Mouse (Mus musculus) kidney, adult 9 months (tissue): ENCODE data around the gene Maml1.
"Not testable (repeated sequence)": the region's sequence is repeated elsewhere in the genome, so short reads cannot be mapped to it uniquely, and the experiment has no call there.

Source experiments
- DNase-seq: peaks from one replicate; pipeline ENCODE4 v3.0.0; 2022

The Maml1 gene

DNA sequence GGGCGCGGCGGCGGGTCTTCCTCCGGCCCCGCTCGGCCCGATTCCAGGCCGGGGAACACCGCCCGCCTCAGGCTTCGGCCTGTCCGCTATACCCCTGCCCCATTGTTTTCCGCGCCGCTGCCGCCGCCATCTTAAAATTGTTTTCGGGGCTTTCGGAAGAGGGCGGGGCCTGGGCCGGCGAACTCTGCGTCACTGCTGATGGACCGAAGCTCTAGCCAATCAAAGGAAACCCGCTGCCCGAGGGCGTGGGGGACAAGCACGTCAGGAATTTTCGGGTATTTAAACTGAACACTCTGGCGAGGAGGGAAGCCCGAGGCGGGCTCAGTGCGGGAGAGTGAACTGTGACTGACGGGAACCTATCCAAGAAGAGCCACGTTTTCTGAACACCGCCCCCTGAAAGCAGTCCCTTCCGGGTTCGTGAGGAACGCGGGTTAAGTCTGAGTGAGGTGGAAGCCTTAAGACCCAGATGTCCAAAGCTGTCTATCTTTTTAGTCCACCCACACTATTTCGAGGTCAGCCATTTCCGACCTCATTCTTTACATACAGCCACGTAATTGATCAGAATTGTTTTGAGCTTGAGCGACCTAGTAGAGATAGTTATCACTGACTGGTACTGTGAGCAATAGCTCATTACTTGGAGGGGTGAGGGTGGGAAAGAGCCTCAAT is at the start of gene Maml1:
Gene Maml1 (minus strand): TSS at position 122 of the 666 bp plus-strand sequence.
- DNase-seq, result peak; percentile 99

DNA sequence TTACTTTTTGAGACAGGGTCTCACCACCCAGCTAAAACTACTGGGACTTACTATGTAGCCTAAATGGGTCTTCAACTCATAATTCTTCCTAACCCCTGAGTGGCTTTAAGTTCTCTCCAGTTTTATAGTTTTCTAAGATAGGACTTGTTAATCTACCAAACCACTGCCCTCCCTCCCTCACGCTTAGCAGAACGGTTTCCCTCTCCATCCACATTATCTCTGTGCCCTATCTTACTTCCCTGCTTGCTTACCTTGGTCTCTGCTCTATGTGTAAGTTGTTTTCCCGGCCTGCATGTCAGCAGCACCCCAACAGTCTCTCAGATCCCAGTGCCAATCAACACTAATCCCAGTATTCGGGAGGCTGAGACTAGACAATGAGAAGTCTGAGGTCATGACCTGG is 44.8 kb upstream of the Maml1 start:
- no peak for DNase-seq

DNA sequence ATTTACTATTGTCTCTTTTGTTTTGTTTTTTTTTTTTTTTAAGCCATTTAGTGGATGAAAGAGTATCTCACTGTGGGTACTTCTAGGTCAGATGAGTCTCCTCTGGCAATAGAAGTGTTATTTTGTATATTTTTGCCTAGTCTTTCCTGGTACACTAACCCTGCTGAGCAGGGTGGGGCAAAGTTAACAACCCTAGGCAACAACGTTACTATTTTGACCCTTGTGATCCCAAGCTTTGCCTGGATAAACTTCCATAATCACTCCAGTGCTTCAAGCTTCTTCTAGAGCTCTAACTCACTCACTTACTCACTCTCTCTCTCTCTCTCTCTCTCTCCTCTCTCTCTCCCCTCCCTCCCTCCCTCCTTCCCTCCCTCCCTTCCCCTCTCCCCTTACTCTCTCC is 44.0 kb upstream of the Maml1 start:
- DNase-seq, result no peak

DNA sequence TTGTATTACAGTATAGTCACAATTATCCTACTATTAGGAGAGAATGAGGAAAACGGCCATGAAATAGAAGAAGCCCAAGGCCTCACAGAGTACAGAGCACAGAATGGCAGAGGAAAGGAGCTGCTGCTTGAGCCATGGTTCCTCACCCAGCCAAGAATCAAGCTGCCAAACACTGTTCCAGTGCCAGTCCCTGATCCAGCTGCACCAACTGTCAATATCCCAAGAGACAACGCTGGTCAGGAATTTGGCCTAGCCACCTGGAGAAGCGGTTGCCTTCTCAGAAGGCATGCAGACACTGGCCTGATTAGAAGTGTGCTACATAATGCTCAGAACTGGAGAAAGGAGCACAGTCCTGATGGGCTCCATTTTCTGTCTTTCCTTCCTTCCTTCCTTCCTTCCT is 41.1 kb upstream of the Maml1 start:
- DNase-seq, result no peak

DNA sequence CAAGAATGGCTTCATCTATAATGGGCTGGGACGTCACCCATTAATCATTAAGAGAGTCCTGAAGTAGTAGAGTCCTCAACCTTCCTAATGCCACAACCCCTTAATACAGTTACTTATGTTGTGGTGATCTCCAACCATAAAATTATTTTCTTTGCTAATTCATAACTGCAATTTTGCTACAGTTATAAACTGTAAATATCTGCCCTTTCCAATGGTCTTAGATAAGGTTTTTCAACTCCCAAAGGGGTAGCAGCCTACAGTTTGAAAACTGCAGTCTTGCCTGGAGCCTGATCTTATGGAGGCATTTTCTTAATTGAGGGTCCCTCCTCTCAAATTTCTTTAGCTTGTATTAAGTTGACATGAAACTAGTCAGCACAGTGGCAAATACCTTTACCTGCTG is 37.3 kb upstream of the Maml1 start:
- DNase-seq, result no peak

DNA sequence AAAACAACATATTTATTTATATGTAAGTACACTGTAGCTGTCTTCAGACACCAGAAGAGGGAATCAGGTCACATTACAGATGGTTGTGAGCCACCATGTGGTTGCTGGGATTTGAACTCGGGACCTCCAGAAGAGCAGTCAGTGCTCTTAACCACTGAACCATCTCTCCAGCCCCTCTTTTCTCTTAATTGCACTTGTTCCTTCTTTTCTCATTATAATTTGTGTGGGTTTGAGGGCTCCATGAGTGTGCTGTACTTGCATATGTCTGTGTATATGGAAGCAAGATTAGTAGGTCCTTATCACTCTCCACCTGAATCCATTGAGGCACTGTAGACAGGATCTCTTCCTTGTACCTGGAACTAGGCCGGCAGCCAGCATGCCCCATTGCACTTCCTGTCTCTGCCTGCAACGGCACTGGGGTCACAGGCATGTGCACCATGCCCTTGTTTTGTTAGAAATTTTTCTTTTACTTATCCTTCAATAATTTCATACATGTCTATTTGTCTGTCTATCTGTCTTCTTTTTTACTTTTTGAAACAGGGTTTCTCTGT is 36.0 kb upstream of the Maml1 start:
- DNase-seq, result no peak

DNA sequence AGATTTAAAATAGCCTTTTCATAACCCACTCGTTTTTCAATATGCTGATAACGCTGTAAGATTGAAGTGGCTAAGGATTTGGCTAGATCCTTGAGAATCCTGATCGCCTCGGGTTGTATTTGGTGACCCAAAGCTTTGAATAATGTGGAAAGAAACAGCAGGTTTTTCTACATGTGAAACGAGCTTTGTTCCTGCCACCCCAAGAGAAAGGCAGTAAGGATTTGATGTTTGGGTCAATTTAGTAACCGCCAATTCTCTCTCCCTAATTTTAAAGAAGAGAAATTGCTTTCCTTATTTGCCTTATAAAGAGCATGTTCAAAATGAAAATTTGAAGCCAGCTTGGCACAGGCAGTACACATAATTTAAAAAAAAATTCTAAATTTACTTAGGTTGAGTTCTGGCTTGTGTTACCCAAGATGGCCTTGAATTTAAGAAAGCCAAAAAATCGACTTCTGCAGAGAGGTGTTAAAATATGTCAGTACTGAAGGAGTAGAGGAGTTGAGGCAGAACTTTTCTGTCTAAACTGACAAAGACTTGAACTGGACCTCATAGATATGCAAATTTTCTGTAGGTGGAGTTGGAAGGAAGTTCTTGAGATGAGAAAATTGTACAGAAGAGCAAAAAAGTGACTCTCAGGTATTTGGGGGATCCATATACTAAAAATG is 34.3 kb upstream of the Maml1 start:
- no peak for DNase-seq

DNA sequence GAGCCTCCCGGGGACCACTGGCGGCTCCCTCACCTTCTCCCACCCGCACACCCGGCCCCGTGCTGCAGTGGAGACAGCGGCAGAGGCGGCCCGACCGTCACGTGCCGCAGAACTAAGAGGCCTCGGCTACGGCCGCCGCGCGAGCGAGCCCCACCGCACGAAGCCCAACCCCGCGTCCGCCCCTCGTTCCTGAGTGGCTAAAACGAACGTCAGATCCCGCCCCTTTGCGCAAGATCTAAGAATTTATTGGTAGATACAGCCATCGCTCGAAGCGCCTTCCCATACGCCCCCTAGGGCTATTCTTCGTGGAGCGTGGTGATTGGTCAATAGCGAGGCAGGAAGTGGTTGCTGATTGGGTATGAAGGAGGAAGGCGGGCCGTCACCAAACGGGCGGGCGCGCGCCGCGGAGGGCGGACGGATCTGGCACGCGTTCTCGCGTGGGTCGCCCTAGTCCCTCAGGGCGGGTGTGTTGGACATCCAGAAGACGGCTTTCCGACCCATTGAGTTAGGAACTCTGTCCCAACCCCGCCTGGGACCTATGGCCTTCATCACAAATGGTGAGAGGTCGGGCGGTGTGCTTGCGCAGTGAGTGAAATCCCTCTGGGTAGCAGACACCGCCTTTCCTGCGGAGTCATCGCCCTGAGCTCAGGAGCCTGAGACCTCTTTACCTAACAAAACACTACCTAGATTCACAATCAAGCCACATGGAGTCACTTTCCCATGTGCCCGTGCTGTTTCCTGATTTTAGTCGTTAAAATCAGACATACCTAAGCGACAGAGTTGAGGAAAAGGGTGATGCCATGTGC is 33.6 kb upstream of the Maml1 start, which contains the start of gene Canx:
Gene Canx (minus strand): TSS at position 178 of the 806 bp plus-strand sequence.
- peak; percentile 100 for DNase-seq

DNA sequence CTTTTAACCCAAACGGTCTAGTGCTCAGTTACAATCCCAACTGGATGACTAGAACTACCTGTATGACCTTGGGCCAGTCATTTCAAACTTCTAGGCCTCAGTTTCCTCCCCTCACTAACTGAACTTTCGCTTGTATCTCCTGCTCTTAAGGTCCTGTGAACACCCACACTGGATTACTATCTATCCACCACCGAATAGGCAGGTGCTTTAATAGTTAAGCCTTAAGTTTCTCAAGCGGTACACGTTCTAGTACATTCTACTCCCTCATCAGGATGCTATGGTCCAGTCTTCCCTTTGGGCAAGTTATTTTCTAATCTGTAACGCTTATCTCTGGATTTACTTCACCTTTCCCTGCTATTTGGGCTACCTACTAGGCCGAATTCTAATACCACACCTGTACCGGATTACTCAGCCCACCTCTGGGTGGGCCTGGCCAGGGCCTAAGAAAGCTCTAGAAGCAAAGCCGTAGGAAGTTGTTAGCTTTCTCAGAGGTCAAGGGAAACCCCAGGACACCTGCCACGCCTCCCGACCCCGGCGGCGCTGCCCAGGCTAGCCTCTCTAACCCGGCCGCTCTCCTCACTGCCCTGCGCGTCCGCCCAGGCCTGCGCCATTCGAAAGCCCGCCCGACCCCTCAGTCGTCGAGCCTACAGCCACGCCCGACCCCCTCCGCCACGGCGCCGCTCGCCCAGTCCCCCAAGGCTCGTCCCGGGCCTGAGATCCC is 32.8 kb upstream of the Maml1 start:
- peak; percentile 56 for DNase-seq

DNA sequence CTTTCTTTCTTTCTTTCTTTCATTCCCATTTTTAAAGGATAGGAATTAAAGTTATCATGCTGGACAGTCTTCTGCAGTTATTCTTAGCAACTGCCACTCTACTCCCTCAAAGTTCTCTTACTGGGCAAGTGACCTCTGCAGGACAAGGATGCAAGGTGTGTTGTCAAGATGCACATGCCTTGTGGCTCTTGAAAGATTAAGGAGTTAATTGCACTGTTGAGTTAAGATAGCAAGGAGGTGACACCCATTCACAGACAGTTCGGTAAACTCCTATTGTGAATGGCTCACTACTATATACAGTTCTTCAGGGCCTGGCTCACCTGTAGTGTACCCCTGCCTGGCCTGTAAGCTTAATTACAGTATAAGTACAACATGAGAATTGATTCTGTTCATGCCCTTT is 31.7 kb upstream of the Maml1 start:
- DNase-seq, result no peak

DNA sequence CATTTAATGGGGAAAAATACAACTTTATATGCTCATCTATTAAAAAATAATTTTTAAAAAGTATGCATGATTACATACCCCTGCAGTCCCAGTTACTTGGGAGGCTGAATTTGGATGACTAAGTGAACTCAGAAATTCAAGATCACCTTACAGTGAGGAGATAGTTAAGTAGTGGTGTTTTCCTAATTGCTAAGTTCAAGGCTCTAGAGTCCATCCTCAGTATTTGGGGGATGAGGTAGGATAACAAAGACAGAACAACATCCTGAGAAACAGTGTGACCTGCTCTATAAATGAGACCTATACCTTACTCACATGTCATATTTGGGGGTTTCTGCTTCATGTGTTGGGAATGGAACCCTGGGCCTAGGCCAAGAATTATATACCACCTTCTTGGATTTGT is 30.2 kb upstream of the Maml1 start:
- no peak for DNase-seq

DNA sequence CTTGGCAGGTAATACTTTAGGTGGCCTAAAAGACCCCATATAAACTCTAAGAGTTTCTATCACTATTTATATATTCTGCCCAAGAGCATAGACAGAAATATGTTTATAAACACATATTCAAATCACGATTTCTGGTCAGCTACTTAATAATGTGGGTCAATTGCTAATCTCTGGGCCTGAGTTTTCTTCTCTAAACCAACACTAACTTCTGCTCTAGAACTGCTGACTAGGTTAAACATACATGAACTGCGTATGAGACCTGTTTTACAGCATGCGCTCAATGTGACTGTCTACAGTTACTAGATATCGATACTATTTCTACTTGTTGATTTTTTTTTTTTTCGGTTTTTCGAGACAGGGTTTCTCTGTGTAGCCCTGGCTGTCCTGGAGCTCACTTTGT is 29.1 kb upstream of the Maml1 start:
- no peak for DNase-seq

DNA sequence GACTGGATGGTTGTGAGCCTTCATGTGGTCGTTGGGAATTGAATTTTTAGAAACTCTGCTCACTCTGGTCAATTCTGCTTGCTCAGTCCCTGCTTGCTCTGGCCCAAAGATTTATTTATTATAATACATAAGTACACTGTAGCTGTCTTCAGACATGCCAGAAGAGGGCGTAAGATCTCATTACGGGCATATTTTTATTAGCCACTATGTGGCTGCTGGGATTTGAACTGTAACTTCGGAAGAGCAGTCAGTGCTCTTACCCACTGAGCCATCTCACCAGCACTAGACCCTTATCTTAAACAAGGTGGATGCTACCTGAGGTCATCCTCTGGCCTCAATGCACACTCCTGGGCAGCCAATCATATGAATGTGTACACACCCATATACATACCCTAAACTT is 27.2 kb upstream of the Maml1 start:
- DNase-seq, result not testable (repeated sequence)

DNA sequence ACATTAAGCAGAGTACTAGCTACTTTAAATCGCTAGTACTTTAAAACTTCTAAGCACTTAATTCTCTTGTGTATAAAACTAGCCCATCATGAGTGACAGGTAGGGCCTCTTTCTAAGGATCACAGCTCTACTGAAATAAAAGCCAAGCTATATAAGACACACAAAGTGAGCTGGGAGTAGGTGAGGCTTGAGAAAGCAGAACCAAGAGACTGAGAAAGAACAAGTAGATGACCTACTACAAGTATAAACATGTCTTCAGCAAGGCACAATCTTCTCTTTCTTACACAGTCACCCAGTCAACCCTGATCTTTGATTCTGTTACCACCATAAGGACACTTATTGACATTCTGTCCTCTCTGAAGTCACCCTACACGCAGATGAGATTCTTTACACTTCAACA is 20.7 kb upstream of the Maml1 start:
- DNase-seq, result no peak

DNA sequence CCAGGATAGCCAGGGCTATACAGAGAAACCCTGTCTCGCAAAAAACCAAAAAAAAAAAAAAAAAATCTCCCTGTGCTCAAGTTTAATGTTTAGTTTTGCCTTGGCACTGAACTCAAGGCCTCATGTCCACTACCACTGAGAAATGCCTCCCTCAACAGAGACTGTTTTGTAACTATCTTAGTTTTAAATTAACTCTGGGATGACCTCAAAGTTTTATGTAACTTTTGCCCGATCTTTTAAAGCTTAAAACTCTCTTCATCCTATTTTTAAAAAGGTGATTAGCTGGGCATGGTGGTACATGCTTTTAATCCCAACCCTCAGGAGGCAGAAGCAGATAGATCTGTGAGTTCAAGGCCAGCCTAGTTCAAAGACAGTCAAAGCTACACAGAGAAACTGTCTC is 11.3 kb upstream of the Maml1 start:
- peak; percentile 76 for DNase-seq

DNA sequence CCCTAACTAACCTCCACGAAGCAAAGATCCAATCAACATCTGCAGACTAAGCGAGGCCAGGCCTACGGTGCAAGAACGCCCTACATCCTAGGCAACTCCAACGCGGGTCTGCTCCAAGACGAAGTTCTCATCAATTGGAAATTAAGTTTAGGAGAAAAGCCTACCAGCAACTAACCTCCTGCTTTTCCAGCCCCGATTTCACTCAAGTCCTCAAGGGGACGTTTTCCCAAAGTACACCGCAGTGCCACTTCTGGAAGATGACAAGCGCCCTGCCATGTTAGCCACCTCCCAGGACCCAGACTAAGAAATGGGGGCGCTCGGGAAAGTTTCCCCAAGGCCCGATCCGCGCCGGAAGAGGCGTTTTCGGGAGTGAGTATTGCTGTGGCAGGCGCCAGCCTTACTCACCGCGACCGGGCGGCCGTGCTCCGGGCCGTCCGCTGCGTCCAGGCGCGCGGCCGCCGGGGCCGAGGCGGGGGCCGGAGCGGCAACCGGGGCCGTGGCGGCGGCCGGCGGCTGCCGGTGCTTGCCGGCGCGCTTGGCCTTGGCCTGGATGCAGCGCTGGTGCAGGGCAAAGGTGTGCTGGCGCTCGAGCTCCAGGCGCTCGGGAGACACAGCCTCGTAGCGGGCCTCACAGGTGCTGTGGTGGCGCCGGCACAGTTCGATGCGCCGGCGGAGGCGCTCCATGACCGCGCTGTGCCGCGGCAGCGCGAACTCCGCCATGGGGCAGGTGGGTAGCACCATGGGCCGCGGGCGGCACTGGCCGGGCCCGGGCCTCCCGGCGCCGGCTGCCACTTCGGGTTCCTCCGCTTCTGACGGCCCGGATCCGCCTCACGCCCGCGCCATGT is 568 bp downstream of the Maml1 start:
- peak; percentile 49 for DNase-seq

DNA sequence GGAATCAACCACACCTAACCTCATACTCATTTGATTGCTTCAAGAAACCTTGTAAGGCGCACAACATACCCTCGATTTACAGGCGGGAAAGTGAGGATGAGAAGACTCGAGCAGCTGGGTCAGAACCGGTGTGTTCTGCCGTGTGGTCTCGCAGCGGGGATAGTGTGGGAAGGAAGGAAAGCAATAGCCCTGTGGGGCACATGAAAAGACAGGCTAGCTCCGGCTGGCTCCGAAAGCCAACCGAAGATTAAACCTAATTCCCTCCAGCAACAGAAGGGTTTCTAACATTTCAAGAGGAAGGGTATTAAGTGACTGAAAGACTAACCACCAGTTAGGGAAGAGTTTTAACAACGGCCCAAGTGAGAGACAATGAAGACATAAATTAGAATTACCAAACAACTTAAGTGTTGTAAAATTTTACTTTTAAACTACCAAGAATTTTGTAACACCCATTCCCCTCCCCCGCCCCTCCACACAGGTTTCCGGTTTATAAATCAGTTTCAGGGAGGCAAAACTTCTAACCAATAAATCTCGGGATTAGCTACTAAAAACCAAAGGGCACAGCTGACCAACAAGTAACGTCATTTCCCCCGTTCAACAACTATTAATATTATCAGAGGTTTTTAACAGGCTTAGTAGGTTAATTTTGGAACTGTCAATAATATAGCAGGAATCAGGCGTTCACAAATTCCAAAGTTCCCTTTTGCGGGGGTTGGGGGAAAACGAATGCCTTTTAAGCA is 1.5 kb downstream of the Maml1 start:
- DNase-seq, result peak; percentile 63

DNA sequence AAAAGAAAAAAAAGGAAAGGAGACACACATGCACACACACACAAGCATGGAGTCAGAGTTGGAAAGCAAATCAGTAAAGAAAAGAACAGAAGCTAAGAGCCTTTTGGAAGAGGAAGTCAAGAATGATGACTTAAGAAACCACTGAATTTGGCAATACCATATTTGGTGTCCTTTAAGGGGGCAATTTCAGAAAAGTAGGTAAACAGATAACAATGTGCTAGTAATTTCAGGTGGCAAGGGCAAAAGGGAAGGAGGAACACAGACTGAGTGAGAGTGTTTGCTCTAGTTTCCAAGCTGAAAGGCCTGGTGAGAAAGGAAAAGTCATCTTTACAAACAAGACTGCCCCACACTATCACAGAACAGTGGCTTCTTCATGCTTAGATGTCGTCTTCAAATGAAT is 5.7 kb downstream of the Maml1 start:
- DNase-seq, result no peak

DNA sequence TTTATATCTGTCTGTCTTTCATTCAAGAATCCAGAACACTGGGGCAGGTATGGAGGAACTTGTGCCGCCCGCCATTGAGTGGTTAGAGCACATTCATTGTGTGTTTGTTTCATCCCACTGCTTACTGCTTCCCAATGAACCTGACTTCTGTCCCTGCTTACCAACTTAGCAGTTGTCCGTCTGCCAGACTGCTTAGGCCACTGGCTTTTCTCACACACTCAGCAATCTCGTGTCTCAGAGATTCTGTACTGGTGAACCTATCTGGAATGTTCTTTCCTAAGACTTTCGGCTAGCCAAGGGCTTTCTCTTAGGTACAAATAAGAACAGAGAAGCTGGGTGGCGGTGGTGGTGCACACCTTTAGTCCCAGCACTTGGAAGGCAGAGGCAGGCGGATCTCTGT is 6.4 kb downstream of the Maml1 start:
- DNase-seq, result peak; percentile 42

DNA sequence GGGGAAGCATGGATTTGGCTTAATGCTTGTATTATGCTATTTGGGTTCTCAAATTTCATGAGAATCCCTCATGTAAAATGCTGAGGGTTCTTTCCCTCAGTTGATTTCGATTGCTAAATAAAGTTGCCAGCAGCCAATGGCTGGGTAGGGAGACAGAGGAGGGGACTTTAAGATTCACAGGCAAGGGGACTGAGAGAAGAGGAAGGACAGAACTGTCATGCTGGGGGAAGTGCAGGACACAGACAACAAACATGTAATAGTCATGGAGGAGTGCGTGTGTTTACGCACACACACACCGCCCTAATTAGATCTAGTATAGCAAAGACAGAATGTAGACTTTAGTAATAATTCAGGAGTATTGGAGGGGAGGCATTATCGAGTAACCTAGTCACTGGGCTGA is 6.8 kb downstream of the Maml1 start:
- no peak for DNase-seq

DNA sequence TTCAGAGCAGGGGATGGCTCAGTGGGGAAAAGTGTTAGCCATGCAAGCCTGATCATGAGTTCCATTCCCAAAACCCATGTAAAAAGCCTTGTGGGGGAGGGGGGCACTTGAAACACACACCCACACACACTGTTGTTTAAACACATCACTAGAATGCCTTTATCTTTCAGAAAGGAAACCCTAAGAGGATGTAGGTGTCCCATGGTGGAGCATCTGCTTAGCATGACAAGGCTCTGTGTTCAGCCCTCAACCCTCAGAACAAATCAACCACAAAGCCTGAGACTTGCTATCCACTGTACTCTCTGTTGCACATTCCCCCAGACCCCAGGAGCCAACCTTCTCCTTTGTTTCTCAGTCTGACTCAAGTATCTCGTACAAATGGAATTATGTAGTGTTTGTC is 12.1 kb downstream of the Maml1 start:
- DNase-seq, result no peak
